Mouse (Mus musculus): Measurements from ENCODE around the gene Camk1g. TPM values are rescaled to one million over a fixed set of nuclear protein-coding genes. Genes with fewer than 3 reads are reported as not detected.

Camk1g gene
- not detected for total RNA-seq (2021)
- polyA plus RNA-seq (2012; rRNA removed) = 0.29 and 0.42 TPM in 2 replicates
- long read RNA-seq = 0 reads

GRCm38 (mm10) chr1:193370096-193370495, at the start of gene Camk1g:
Gene Camk1g, minus strand, starts transcription at chr1:193370298.
- DNase-seq = no peak

- no peak for DNase-seq
These were observed 49.1 kb upstream of the Camk1g start for GRCm38 (mm10) chr1:193419168-193419567.

- peak; percentile 39 for DNase-seq
These were observed 48.6 kb upstream of the Camk1g start for GRCm38 (mm10) chr1:193418656-193419055.

GRCm38 (mm10) chr1:193414067-193414466, 44.0 kb upstream of the Camk1g start:
- no peak for DNase-seq

GRCm38 (mm10) chr1:193413368-193414000, 43.4 kb upstream of the Camk1g start:
- no peak for DNase-seq

GRCm38 (mm10) chr1:193407487-193407886, 37.4 kb upstream of the Camk1g start:
- no peak for DNase-seq

GRCm38 (mm10) chr1:193406059-193406642, 36.1 kb upstream of the Camk1g start:
- no peak for DNase-seq

GRCm38 (mm10) chr1:193401695-193402094, 31.6 kb upstream of the Camk1g start:
- no peak for DNase-seq

- no peak for DNase-seq
These were observed 30.2 kb upstream of the Camk1g start for GRCm38 (mm10) chr1:193400348-193400747.

- DNase-seq = peak; percentile 33
These were observed 28.8 kb upstream of the Camk1g start for GRCm38 (mm10) chr1:193398728-193399437.

GRCm38 (mm10) chr1:193397109-193397508, 27.0 kb upstream of the Camk1g start:
- no peak for DNase-seq

GRCm38 (mm10) chr1:193392266-193392665, 22.2 kb upstream of the Camk1g start:
- DNase-seq = no peak

GRCm38 (mm10) chr1:193390004-193390403, 19.9 kb upstream of the Camk1g start:
- no peak for DNase-seq

- no peak for DNase-seq
These were observed 19.4 kb upstream of the Camk1g start for GRCm38 (mm10) chr1:193389505-193389904.

- DNase-seq = peak; percentile 35
These were observed 17.1 kb upstream of the Camk1g start for GRCm38 (mm10) chr1:193387241-193387640.

- peak; percentile 84 for DNase-seq
These were observed 16.0 kb upstream of the Camk1g start for GRCm38 (mm10) chr1:193386136-193386535.

- peak; percentile 31 for DNase-seq
These were observed 12.9 kb upstream of the Camk1g start for GRCm38 (mm10) chr1:193382841-193383462.

GRCm38 (mm10) chr1:193382435-193382834, 12.3 kb upstream of the Camk1g start:
- no peak for DNase-seq

GRCm38 (mm10) chr1:193381597-193382404, 11.7 kb upstream of the Camk1g start:
- DNase-seq = no peak

- DNase-seq = no peak
These were observed 10.8 kb upstream of the Camk1g start for GRCm38 (mm10) chr1:193380877-193381276.

GRCm38 (mm10) chr1:193379634-193380033, 9.5 kb upstream of the Camk1g start:
- DNase-seq = no peak

All from adrenal gland, adult 2 months (tissue).